Mouse (Mus musculus) stomach, postnatal 0 days (tissue): ENCODE data around the gene Cdr2l. TPM values are rescaled to one million over a fixed set of nuclear protein-coding genes. Genes with fewer than 3 reads are reported as not detected.

Source experiments
- ATAC-seq: fragments of 200-750 bp; cut with Nextera tagmentation; 2 replicates; pipeline ENCODE4 v1.8.0; 2017; ENCODE audit not compliant: low FRiP score, low TSS enrichment
- DNase-seq: peaks from one replicate; pipeline ENCODE4 v3.0.0-alpha.2; 2016; ENCODE audit warnings: low spot score
- H3K27ac ChIP-seq: fragments of 300-500 bp; sonication (generic); replicated peaks from 2 replicates; pipeline ENCODE4 v1.5.1; 2014; ENCODE audit warnings: mild to moderate bottlenecking, control low read depth
- H3K27me3 ChIP-seq: fragments of 300-500 bp; sonication (generic); 2 replicates; pipeline ENCODE4 v1.6.1; 2014; ENCODE audit warnings: low read length; ENCODE audit not compliant: control insufficient read depth, insufficient read depth
- H3K36me3 ChIP-seq: fragments of 300-500 bp; sonication (generic); 2 replicates; pipeline ENCODE4 v1.6.1; 2014; ENCODE audit warnings: low read length, mixed read lengths; ENCODE audit not compliant: control insufficient read depth, insufficient read depth
- H3K4me1 ChIP-seq: fragments of 300-500 bp; sonication (generic); replicated peaks from 2 replicates; pipeline ENCODE4 v1.6.1; 2014; ENCODE audit warnings: antibody characterized with exemption; ENCODE audit not compliant: control insufficient read depth, insufficient read depth
- H3K4me2 ChIP-seq: fragments of 300-500 bp; sonication (generic); replicated peaks from 2 replicates; pipeline ENCODE4 v1.6.1; 2014; ENCODE audit warnings: low read depth, mild to moderate bottlenecking, control low read depth, moderate library complexity
- H3K4me3 ChIP-seq: fragments of 300-500 bp; sonication (generic); 2 replicates; pipeline ENCODE4 v1.5.1; 2014; ENCODE audit warnings: low read depth, low read length, control low read depth
- H3K9ac ChIP-seq: fragments of 300-500 bp; sonication (generic); 2 replicates; pipeline ENCODE4 v1.6.1; 2014; ENCODE audit warnings: mild to moderate bottlenecking, low read length, control low read depth, mixed read lengths
- H3K9me3 ChIP-seq: fragments of 300-500 bp; sonication (generic); 2 replicates; pipeline ENCODE4 v1.6.1; 2016; ENCODE audit warnings: low read length; ENCODE audit not compliant: control insufficient read depth
- CTCF ChIP-seq: IDR thresholded peaks from 2 replicates; pipeline ENCODE4 v1.5.1; 2016; ENCODE audit warnings: antibody characterized with exemption, low read depth, mild to moderate bottlenecking, moderate library complexity
- EP300 ChIP-seq: optimal IDR thresholded peaks from 2 replicates; pipeline ENCODE3; 2016; ENCODE audit warnings: antibody characterized with exemption
- WGBS: fragments of 180-500 bp; shearing (Covaris S2); extraction: QIAGEN DNeasy Blood & Tissue Kit; methylation state at CpG from one replicate; pipeline ENCODE4 v1.1.7; 2014; 5-methylcytosine and 5-hydroxymethylcytosine counted together
- polyA plus RNA-seq: library from polyadenylated mRNA; unstranded; fragments of >200 nt; fragmentation: Nextera tagmentation; extraction: Ambion mirVana; gene quantifications from 2 replicates; pipeline ENCODE4 v1.2.1, GENCODE M21; 2015

Gene Cdr2l
- polyA plus RNA-seq, 1 experiment from 2014 or later, result 3.9 TPM

DNA sequence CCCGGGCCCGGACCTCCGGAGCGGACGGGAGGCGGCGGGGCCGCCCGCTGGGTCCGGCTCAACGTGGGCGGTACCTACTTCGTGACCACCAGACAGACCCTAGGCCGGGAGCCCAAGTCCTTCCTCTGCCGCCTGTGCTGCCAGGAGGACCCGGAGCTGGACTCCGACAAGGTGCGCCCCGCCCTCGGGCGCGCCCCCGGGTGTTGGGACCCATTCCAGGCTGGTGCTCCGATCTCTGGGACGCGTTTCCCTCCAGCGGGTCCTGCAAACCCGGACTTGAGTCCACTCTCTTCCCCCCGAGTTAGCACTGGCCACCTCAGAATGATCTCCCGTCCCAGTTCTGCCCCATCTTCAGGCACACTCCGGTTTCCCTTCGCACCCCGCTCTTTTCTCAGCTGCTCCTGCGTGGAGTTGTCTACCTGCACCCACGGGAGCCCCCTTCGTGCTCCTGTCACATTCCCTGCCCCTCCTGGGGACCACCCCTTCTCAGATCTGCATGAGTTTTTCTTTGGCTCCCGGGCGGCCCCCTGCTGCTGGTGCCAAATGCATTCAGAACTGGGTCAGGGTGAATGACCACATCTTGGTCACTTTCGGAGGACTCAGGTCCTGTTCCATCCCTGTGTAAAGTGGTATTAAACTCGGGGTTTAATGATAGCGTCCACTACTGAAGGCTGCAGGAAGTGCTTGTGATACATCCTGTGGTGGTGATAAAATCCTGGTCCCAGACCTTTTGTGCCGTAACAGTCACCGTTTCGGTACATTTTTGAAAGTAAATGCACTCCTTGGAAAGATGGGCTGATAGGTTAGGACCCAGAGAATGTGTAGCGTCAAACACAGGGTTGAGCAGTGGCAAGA lies 38.8 kb downstream of the Cdr2l start:
- TF ChIP-seq EP300, result no peak
- TF ChIP-seq CTCF, result 0 out of 2 replicates have a peak, but pooled peaks have one; percentile 5
- H3K9ac ChIP-seq, result peak overlapping the region; percentile 92
- H3K4me1 ChIP-seq, result peaks cover 8% of the 10 kb centered on the region; the same call in 1 of the 2 replicates
- DNase-seq (peak; percentile 81), ATAC-seq (peak; percentile 56)
- H3K4me2 ChIP-seq, result peak overlapping the region; percentile 97
- H3K9me3 ChIP-seq, result no peaks in the 10 kb centered on the region
- no peaks in the 10 kb centered on the region for H3K27me3 ChIP-seq
- 1% methylated on average over 32 of the region's 45 CpGs for WGBS
- peak overlapping the region; percentile 87 for H3K27ac ChIP-seq
- H3K36me3 ChIP-seq, result peaks cover 6% of the 10 kb centered on the region
- peak overlapping the region; percentile 88 for H3K4me3 ChIP-seq

DNA sequence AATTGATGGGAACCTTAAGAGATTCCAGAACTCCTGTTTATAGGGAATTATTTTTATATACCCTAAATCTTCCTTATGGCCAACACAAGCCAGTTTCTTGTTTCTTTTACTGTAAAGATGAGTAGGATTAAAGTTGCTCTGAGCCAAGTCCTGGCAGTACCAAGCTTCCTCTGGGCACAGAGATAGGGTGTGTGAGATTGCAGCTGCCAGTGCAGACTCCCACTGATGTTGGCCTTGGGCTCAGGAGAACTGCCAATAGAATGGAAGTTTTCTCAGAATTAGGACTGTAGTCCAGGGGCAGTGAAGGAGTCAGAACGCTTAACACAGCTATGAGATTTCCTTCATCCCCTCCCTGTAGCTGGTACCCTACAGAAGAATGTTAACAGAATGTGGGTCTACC lies 39.6 kb downstream of the Cdr2l start:
- Histone ChIP-seq H3K4me3 (peak overlapping the region; percentile 88; the same call in 1 of the 2 replicates), H3K36me3 (peaks cover 4% of the 10 kb centered on the region), H3K4me2 (peak overlapping the region; percentile 97; the same call in 1 of the 2 replicates), H3K27me3 (no peaks in the 10 kb centered on the region), H3K4me1 (peaks cover 8% of the 10 kb centered on the region; the same call in 1 of the 2 replicates), H3K27ac (no peak overlapping the region), H3K9ac (no peak overlapping the region), H3K9me3 (no peaks in the 10 kb centered on the region)
- 28% methylated on average over 1 of the region's 1 CpGs for WGBS
- no peak for ATAC-seq
- no peak for DNase-seq
- TF ChIP-seq CTCF (no peak), EP300 (no peak)

DNA sequence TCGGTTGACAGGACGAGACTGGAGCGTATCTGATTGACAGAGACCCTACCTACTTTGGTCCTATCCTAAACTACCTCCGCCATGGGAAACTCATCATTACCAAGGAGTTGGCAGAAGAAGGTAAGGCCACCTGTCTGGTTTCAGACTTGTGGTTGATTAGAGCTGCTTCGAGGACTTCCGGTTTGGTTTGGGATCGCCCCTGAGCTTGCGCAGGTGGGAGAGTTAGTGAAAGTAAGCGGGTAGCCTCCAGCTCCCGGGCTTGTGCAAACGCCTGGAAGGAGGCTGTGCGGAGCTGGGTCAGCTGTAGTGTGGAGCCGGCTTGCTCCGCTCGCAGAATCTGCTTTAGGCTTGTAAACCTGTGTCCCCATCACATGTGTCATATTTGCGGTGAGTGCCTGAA lies 40.3 kb downstream of the Cdr2l start:
- Histone ChIP-seq H3K36me3 (peaks cover 3% of the 10 kb centered on the region; the same call in 1 of the 2 replicates), H3K9ac (no peak overlapping the region), H3K27me3 (no peaks in the 10 kb centered on the region), H3K9me3 (no peaks in the 10 kb centered on the region), H3K4me2 (0 out of 2 replicates have a peak overlapping the region, but pooled peaks have one; percentile 11), H3K27ac (no peak overlapping the region), H3K4me1 (peaks cover 8% of the 10 kb centered on the region; the same call in 1 of the 2 replicates), H3K4me3 (no peak overlapping the region)
- DNase-seq (no peak), ATAC-seq (no peak)
- TF ChIP-seq CTCF, result no peak
- no peak for TF ChIP-seq EP300
- WGBS, result 84% methylated on average over 16 of the region's 16 CpGs

DNA sequence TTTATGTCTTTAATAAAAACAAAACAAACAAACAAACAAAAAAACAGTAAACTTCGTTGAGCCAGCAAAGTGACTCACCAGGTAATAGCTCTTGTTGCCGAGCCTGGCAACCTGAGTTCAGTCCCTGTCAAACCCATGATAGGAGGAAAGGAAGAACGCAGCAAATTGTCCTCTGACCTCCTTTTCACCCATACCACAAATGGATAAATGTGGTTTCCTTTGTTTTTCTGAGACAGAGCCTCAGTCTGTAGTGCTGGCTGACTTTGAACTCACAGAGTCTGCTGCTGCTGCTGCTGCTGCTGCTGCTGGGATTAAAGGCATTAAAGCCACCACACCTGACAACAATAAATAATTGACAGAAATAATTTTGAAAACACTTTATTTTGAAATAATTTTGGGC lies 41.4 kb downstream of the Cdr2l start:
- H3K4me1 ChIP-seq, result peaks cover 8% of the 10 kb centered on the region; the same call in 1 of the 2 replicates
- H3K9me3 ChIP-seq, result no peaks in the 10 kb centered on the region
- no peak overlapping the region for H3K4me2 ChIP-seq
- no peak overlapping the region for H3K27ac ChIP-seq
- ATAC-seq (no peak), DNase-seq (no peak)
- 71% methylated on average over 3 of the region's 3 CpGs for WGBS
- no peaks in the 10 kb centered on the region for H3K27me3 ChIP-seq
- TF ChIP-seq CTCF (no peak), EP300 (no peak)
- no peak overlapping the region for H3K4me3 ChIP-seq
- peaks cover 3% of the 10 kb centered on the region; the same call in 1 of the 2 replicates for H3K36me3 ChIP-seq
- no peak overlapping the region for H3K9ac ChIP-seq

DNA sequence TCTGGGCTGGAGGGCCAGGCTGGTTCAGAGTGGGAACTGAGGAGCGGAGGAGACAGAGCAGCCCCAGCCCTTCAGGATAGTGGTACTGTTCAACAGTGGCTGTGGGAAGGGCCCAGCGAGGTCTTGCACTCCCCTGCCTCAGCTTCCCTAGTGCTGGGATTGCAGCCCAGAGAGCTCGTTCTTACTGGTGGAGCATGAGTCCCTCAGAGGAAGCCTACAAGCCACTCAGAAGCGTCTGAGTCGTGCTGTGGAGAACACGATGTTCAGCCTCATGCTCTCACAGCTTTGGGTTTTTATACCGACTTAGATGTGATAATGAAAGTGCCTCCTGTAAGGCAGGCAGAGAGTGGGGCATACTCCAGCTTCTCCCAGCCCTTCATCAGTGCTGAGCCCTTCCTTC lies 43.0 kb downstream of the Cdr2l start:
- WGBS, result 90% methylated on average over 7 of the region's 7 CpGs
- Histone ChIP-seq H3K4me2 (no peak overlapping the region), H3K9ac (no peak overlapping the region), H3K36me3 (peaks cover 5% of the 10 kb centered on the region), H3K27ac (no peak overlapping the region), H3K4me3 (no peak overlapping the region), H3K27me3 (no peaks in the 10 kb centered on the region), H3K9me3 (no peaks in the 10 kb centered on the region), H3K4me1 (peaks cover 5% of the 10 kb centered on the region; the same call in 1 of the 2 replicates)
- DNase-seq, result no peak
- no peak for TF ChIP-seq EP300
- TF ChIP-seq CTCF, result no peak
- no peak for ATAC-seq

DNA sequence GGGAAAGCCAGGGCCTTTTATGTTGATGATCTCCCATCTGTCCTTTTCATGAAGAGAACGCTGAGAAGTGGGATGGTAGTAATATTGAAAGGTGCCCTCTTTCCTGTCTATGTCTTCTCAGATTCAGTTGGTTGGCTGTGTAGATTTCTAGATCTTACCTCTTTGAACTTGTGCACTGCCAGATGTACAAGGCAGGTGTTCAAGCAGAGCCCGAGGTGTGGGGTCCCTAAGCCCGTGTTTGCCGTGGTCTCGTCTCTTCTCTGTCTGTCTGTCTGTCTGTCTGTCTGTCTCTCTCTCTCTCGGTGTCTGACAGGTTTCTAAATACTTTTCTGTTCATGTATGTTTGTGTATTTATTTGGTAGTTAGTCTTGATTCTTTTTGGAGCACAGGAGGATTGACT lies 44.0 kb downstream of the Cdr2l start:
- Histone ChIP-seq H3K4me1 (peaks cover 5% of the 10 kb centered on the region; the same call in 1 of the 2 replicates), H3K27me3 (no peaks in the 10 kb centered on the region), H3K4me3 (no peak overlapping the region), H3K27ac (no peak overlapping the region), H3K4me2 (no peak overlapping the region), H3K36me3 (peaks cover 14% of the 10 kb centered on the region), H3K9ac (no peak overlapping the region), H3K9me3 (no peaks in the 10 kb centered on the region)
- ATAC-seq (no peak), DNase-seq (no peak)
- WGBS, result 87% methylated on average over 6 of the region's 6 CpGs
- TF ChIP-seq CTCF (no peak), EP300 (no peak)
